In the genomic region with DNA sequence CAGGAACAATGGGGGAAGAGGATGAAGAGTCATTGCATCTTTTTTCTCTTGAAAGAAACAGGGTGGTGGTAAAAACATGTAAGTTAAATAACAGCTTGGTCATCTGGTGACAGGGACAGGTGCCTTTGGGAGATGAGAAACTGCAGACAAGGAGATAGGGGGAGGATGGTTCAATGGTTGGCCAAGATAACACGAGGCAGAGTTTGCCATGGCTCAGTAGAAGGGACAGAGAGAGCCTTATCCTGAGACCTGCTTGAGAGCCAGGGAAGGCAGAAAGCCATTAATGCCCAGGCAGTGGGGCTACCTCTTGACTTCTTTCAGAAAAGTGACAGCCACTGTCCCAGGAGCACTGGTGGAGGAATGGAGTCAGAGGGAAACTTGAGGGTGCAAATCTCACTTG, we compare ENCODE assay signal across 14 mouse cellular contexts. TPM values are rescaled to one million over a fixed set of nuclear protein-coding genes. Genes with fewer than 3 reads are reported as not detected.
DNase-seq lines count a peak whose midpoint lies in the region; ATAC-seq lines count a peak whose summit lies in the region.
"Had no signal": no experiment of that assay in that cellular context is flagged by ENCODE, and none has a peak within 500 bp of the region (broad histone marks: within the 10 kb centered on the region; RNA-seq: fewer than 3 reads in every experiment).

No protein-coding gene starts in this region.

- DNase-seq in c-Kit-positive CD71-positive TER-119-positive erythroid progenitor cells, embryonic 14.5 days (ENCODE audit: low spot score), result peak; percentile 66
- DNase-seq in right cerebral cortex, adult 2 months (ENCODE audit: low spot score in 2 of 2), result no peak
- no peak for DNase-seq in adrenal gland, postnatal 36 days
- DNase-seq: cerebellum, postnatal 10 days; embryo, embryonic 11 days; heart, adult 18-20 months; heart, postnatal 36 days; kidney, adult 8-10 months; kidney, postnatal 25 days had no signal

- H3K9ac ChIP-seq in intestine, embryonic 16.5 days (ENCODE audit: low read depth, low read length), result no peak overlapping the region
- H3K9ac ChIP-seq in intestine, embryonic 15.5 days, result no peak overlapping the region
- peak overlapping the region; percentile 58 for H3K9ac ChIP-seq in liver, embryonic 16.5 days (ENCODE audit: low read depth, low read length)
- H3K9ac ChIP-seq: limb, embryonic 12.5 days had no signal

- H3K4me2 ChIP-seq in intestine, embryonic 16.5 days (ENCODE audit: low read depth, low read length), result no peak overlapping the region
- no peak overlapping the region for H3K4me2 ChIP-seq in intestine, embryonic 15.5 days (replicated peaks)
- H3K4me2 ChIP-seq in liver, embryonic 16.5 days (ENCODE audit: low read depth, low read length), result peak overlapping the region; percentile 35
- H3K4me2 ChIP-seq: limb, embryonic 12.5 days had no signal

- no peaks in the 10 kb centered on the region for H3K36me3 ChIP-seq in intestine, embryonic 16.5 days (ENCODE audit: control insufficient read depth, insufficient read depth, low read length)
- no peaks in the 10 kb centered on the region for H3K36me3 ChIP-seq in intestine, embryonic 15.5 days
- H3K36me3 ChIP-seq in erythroblast, embryonic 14.5 days (ENCODE audit: control insufficient read depth), result no peaks in the 10 kb centered on the region; the same call in 1 of the 2 replicates
- no peaks in the 10 kb centered on the region for H3K36me3 ChIP-seq in liver, embryonic 16.5 days (ENCODE audit: control insufficient read depth, insufficient read depth)
- H3K36me3 ChIP-seq: limb, embryonic 12.5 days had no signal

- H3K4me3 ChIP-seq in intestine, embryonic 16.5 days (ENCODE audit: low read length), result no peak overlapping the region
- H3K4me3 ChIP-seq in intestine, embryonic 15.5 days (replicated peaks), result no peak overlapping the region
- H3K4me3 ChIP-seq in erythroblast, embryonic 14.5 days (replicated peaks), result peak overlapping the region; percentile 20
- H3K4me3 ChIP-seq in liver, embryonic 16.5 days (ENCODE audit: low read depth, low read length), result no peak overlapping the region
- H3K4me3 ChIP-seq: limb, embryonic 12.5 days had no signal

- no peak overlapping the region for H3K27ac ChIP-seq in intestine, embryonic 16.5 days (ENCODE audit: low read length)
- no peak overlapping the region for H3K27ac ChIP-seq in intestine, embryonic 15.5 days
- H3K27ac ChIP-seq in liver, embryonic 16.5 days (ENCODE audit: low read length), result peak overlapping the region; percentile 93

- no peaks in the 10 kb centered on the region for H3K9me3 ChIP-seq in intestine, embryonic 16.5 days (ENCODE audit: control insufficient read depth, low read length)
- no peaks in the 10 kb centered on the region for H3K9me3 ChIP-seq in intestine, embryonic 15.5 days
- H3K9me3 ChIP-seq in erythroblast, embryonic 14.5 days (ENCODE audit: control insufficient read depth, low read length), result no peaks in the 10 kb centered on the region
- H3K9me3 ChIP-seq in liver, embryonic 16.5 days (replicated peaks; ENCODE audit: control insufficient read depth, low read length), result no peaks in the 10 kb centered on the region
- H3K9me3 ChIP-seq: limb, embryonic 12.5 days had no signal

- H3K4me1 ChIP-seq in intestine, embryonic 16.5 days (ENCODE audit: control insufficient read depth, insufficient read depth, low read length), result no peaks in the 10 kb centered on the region
- H3K4me1 ChIP-seq in intestine, embryonic 15.5 days (replicated peaks), result 0 out of 2 replicates have a peak, but pooled peaks cover 4% of the 10 kb centered on the region
- H3K4me1 ChIP-seq in erythroblast, embryonic 14.5 days (ENCODE audit: control insufficient read depth), result peaks cover 98% of the 10 kb centered on the region
- H3K4me1 ChIP-seq in liver, embryonic 16.5 days (ENCODE audit: control insufficient read depth, low read depth, low read length), result peaks cover 72% of the 10 kb centered on the region

- no peaks in the 10 kb centered on the region for H3K27me3 ChIP-seq in intestine, embryonic 16.5 days (replicated peaks; ENCODE audit: control insufficient read depth, insufficient read depth, low read length)
- H3K27me3 ChIP-seq in intestine, embryonic 15.5 days (replicated peaks), result no peaks in the 10 kb centered on the region
- H3K27me3 ChIP-seq in erythroblast, embryonic 14.5 days (ENCODE audit: control insufficient read depth), result peaks cover 10% of the 10 kb centered on the region
- no peaks in the 10 kb centered on the region for H3K27me3 ChIP-seq in liver, embryonic 16.5 days (ENCODE audit: control insufficient read depth, insufficient read depth, low read depth, low read length)
- H3K27me3 ChIP-seq: limb, embryonic 12.5 days had no signal

- ATAC-seq in intestine, embryonic 16.5 days, result 0 out of 2 replicates have a peak, but pooled peaks have one; percentile 52
- no peak for ATAC-seq in intestine, embryonic 15.5 days
- ATAC-seq in liver, embryonic 16.5 days (ENCODE audit: low read depth), result peak; percentile 80

- 84% methylated on average over 1 of the region's 1 CpGs for WGBS in intestine, embryonic 16.5 days
- 59% methylated on average over 1 of the region's 1 CpGs for WGBS in intestine, embryonic 15.5 days
- WGBS in liver, embryonic 16.5 days (ENCODE audit: insufficient replicate concordance), result 27% methylated on average over 1 of the region's 1 CpGs

RNA-seq across cellular contexts. Expression of gene Ackr3, which starts 43.0 kb away (rescaled TPM):
- 11.8 and 12.7 TPM in 2 replicates for polyA plus RNA-seq in intestine, embryonic 16.5 days (2015; fragmentation: Nextera tagmentation; extraction: Ambion mirVana)
- polyA plus RNA-seq in intestine, embryonic 15.5 days (2015; fragmentation: Nextera tagmentation; extraction: Ambion mirVana), result 13.0 and 13.3 TPM in 2 replicates
- polyA plus RNA-seq in erythroblast, embryonic 14.5 days (2012), result not detected in 2 replicates
- 1.4 and 1.8 TPM in 2 replicates for polyA plus RNA-seq in liver, embryonic 16.5 days (2015; fragmentation: Nextera tagmentation; extraction: Ambion mirVana)
- 100 to 1,000 TPM; 131 to 146 TPM for total RNA-seq in adrenal gland, postnatal 36 days (2021)
